Mouse (Mus musculus): Measurements from ENCODE around the gene St6gal1.
A peak's percentile ranks its signal among the peaks of the same experiment; 100 is the strongest.

St6gal1 gene

DNA sequence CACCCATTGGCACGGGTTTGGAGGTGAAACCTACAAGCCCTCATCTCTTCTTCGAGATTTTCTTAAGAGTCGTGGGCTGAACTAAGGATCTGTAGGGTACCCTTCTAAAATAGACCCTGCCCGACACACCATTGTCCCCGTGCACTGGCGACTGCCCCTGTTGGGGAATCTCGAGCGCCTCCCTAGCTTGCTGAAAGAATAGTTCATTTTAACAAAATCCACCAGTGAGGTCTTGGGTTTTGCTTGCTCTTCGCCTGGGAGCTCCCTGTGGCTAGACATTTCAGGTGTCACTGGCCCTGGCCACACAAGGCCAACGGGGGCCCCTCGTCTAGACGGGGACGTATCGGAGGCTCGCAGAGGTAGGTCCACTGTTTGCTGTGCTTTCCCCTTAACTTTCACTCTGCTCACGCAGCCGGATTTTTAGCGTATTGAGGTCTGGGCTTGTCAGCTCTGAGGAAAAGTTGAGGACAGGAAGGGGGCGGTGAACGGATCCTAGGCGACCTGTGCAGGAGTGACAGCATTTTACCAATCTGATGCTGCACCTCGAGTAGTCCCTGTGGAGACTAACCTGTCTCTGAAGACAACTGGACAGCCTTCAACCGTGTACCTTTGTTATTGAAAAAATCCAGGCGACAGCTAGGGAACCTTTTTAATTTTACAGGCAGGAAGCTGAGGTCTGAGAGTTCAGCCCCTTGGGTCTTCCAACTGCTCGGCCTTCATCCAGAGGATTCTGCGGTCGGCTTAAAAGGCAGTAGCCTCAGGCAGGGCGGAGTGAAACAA, 1.5 kb downstream of the St6gal1 start:
- H3K27me3 ChIP-seq (ENCODE audit: insufficient read depth, low read length): peaks cover 49% of the 10 kb centered on the region
- TF ChIP-seq POU5F1 (IDR thresholded peaks at IDR 0.05; ENCODE audit: borderline replicate concordance, low read length) (no peak), CTCF (conservative IDR thresholded peaks at IDR 0.05; ENCODE audit: low read length) (no peak), NANOG (IDR thresholded peaks at IDR 0.05; ENCODE audit: borderline replicate concordance, low read length) (no peak)
- peaks cover 65% of the 10 kb centered on the region for H3K4me1 ChIP-seq (replicated peaks; ENCODE audit: low read depth, low read length)
- H3K9me3 ChIP-seq (ENCODE audit: low read length): no peaks in the 10 kb centered on the region
- H3K36me3 ChIP-seq (ENCODE audit: insufficient read depth, low read length): no peaks in the 10 kb centered on the region
- H3K4me3 ChIP-seq (replicated peaks; ENCODE audit: low read length): peak overlapping the region; percentile 95

DNA sequence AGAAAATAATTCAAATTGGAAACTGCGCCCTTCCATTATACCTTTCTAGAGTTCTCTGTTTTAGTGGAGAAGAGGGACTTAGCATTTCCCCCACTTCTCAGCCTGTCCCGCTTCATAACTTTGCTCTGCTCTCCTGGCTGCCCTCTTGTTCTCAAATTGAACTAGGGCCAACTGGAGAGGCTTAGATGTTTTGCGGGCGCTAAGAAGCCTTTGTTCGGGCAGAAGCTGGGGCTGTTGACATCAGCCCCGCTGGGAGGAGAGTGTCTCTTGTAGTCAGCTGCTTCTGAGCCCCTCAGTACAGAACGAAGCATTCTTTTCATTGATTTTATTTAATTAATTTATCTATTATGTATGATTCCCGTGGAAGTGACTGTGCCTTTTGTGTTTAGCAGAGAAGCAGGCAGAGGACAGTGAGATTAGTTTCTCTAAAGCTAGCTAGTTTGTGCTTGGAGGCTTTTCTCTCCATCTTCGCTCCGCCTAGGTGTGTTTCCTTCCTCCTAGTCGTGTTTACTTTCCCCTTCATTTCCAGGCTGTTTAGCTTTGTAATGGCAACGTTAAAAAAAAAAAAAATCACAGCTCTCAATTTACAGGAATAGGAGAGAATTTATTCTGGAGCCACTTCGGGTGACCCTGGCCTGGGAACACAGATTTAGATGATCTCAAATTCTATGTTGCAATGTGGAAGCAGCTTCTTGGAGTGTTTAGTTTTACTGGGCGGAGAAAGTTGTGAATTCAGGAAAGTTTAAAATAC, 2.2 kb downstream of the St6gal1 start:
- no peaks in the 10 kb centered on the region for H3K36me3 ChIP-seq (ENCODE audit: insufficient read depth, low read length)
- H3K27me3 ChIP-seq (ENCODE audit: insufficient read depth, low read length): peaks cover 49% of the 10 kb centered on the region
- H3K4me3 ChIP-seq (replicated peaks; ENCODE audit: low read length): peak overlapping the region; percentile 95
- no peaks in the 10 kb centered on the region for H3K9me3 ChIP-seq (ENCODE audit: low read length)
- TF ChIP-seq CTCF (conservative IDR thresholded peaks at IDR 0.05; ENCODE audit: low read length): no peak
- no peak for TF ChIP-seq NANOG (IDR thresholded peaks at IDR 0.05; ENCODE audit: borderline replicate concordance, low read length)
- no peak for TF ChIP-seq POU5F1 (IDR thresholded peaks at IDR 0.05; ENCODE audit: borderline replicate concordance, low read length)
- H3K4me1 ChIP-seq (replicated peaks; ENCODE audit: low read depth, low read length): peaks cover 71% of the 10 kb centered on the region

DNA sequence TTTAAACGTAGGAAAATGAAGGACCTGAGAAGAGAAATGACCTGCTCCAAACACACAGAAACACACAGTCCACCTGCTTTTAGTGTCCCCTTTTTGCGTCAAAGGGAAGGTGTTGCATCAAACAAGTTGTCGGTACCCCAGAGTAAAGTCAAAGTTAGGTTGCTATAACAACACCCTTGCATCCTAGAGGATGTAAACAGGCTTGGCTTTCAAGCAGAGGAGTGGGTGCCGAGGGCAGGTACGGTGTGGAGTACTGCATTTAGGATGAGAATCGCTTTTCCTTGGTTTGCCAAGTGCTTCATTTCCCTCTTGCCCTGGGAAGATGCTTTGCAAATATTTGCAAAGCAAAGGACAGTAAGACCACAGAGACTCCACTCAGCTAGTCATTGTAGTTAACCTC, 3.3 kb downstream of the St6gal1 start:
- Histone ChIP-seq H3K27me3 (ENCODE audit: insufficient read depth, low read length) (peaks cover 46% of the 10 kb centered on the region), H3K4me1 (replicated peaks; ENCODE audit: low read depth, low read length) (peaks cover 75% of the 10 kb centered on the region), H3K9me3 (ENCODE audit: low read length) (no peaks in the 10 kb centered on the region), H3K4me3 (replicated peaks; ENCODE audit: low read length) (no peak overlapping the region), H3K36me3 (ENCODE audit: insufficient read depth, low read length) (no peaks in the 10 kb centered on the region)
- TF ChIP-seq CTCF (conservative IDR thresholded peaks at IDR 0.05; ENCODE audit: low read length): no peak
- TF ChIP-seq NANOG (IDR thresholded peaks at IDR 0.05; ENCODE audit: borderline replicate concordance, low read length): no peak
- TF ChIP-seq POU5F1 (IDR thresholded peaks at IDR 0.05; ENCODE audit: borderline replicate concordance, low read length): no peak

DNA sequence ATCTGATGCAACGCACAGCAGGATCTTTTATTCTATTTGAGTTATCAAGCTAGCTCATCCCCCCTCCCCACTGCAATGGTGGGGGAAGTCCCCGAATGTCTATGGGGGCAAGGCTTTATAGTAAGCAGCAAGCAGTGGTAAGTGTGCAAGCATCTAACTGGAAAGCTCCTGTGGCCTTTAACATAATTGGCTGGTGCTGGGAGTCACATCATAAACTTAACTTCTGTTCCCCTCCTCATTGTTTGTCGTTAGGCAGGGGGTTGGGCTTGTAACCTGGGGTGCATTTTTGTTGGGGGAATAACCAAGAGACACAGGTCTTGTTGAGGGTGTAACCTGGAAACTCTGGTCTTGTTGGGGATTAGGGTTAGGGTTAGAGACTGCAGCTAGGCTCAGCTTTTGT, 3.9 kb downstream of the St6gal1 start:
- peaks cover 78% of the 10 kb centered on the region for H3K4me1 ChIP-seq (replicated peaks; ENCODE audit: low read depth, low read length)
- no peak overlapping the region for H3K4me3 ChIP-seq (replicated peaks; ENCODE audit: low read length)
- no peak for TF ChIP-seq NANOG (IDR thresholded peaks at IDR 0.05; ENCODE audit: borderline replicate concordance, low read length)
- no peak for TF ChIP-seq CTCF (conservative IDR thresholded peaks at IDR 0.05; ENCODE audit: low read length)
- TF ChIP-seq POU5F1 (IDR thresholded peaks at IDR 0.05; ENCODE audit: borderline replicate concordance, low read length): no peak
- no peaks in the 10 kb centered on the region for H3K36me3 ChIP-seq (ENCODE audit: insufficient read depth, low read length)
- H3K27me3 ChIP-seq (ENCODE audit: insufficient read depth, low read length): peaks cover 43% of the 10 kb centered on the region
- no peaks in the 10 kb centered on the region for H3K9me3 ChIP-seq (ENCODE audit: low read length)

DNA sequence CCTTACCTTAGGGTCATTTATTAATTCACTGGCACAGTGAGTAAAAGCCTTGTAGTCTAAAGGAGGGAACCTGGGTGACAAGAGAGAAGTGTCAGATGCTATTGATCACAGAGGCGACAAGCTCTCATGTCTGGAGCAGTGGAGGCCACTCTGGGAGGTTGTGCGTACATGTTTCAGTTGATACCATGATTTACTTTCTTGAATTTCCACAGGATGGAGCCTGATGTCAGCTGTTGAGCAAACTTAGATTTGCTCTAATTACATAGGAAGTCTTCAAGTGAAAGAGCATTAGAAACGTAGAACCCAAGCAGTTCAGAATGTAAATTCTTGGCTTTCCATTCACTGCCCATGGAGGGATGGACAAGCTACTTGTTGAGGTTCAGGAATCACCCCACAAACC, 5.4 kb downstream of the St6gal1 start:
- Histone ChIP-seq H3K9me3 (ENCODE audit: low read length) (no peaks in the 10 kb centered on the region), H3K27me3 (ENCODE audit: insufficient read depth, low read length) (peaks cover 43% of the 10 kb centered on the region), H3K4me3 (replicated peaks; ENCODE audit: low read length) (no peak overlapping the region), H3K4me1 (replicated peaks; ENCODE audit: low read depth, low read length) (peaks cover 71% of the 10 kb centered on the region), H3K36me3 (ENCODE audit: insufficient read depth, low read length) (no peaks in the 10 kb centered on the region)
- TF ChIP-seq NANOG (IDR thresholded peaks at IDR 0.05; ENCODE audit: borderline replicate concordance, low read length) (no peak), POU5F1 (IDR thresholded peaks at IDR 0.05; ENCODE audit: borderline replicate concordance, low read length) (no peak), CTCF (conservative IDR thresholded peaks at IDR 0.05; ENCODE audit: low read length) (no peak)

DNA sequence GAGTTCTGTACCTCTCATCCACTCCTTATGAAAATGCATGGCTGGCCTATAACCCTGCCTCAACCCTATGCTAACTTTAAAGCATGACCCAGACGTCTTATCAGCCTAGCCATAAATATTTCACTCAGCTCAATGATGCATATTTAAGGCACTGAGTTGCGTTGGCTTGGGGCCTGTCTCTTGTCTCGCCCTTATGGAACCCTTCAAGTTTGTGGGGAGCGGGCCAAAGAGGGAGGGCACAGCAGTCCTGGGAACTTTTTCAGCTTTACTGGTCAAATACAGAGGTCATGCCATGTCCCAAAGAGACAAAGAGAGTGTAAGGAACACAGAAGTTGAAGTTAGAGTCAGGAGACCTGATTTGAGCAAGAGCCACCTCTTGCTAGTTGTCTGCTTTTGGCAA, 6.6 kb downstream of the St6gal1 start:
- TF ChIP-seq CTCF (conservative IDR thresholded peaks at IDR 0.05; ENCODE audit: low read length): no peak
- TF ChIP-seq POU5F1 (IDR thresholded peaks at IDR 0.05; ENCODE audit: borderline replicate concordance, low read length): no peak
- TF ChIP-seq NANOG (IDR thresholded peaks at IDR 0.05; ENCODE audit: borderline replicate concordance, low read length): no peak
- H3K27me3 ChIP-seq (ENCODE audit: insufficient read depth, low read length): peaks cover 34% of the 10 kb centered on the region
- no peaks in the 10 kb centered on the region for H3K36me3 ChIP-seq (ENCODE audit: insufficient read depth, low read length)
- no peaks in the 10 kb centered on the region for H3K9me3 ChIP-seq (ENCODE audit: low read length)
- no peak overlapping the region for H3K4me3 ChIP-seq (replicated peaks; ENCODE audit: low read length)
- H3K4me1 ChIP-seq (replicated peaks; ENCODE audit: low read depth, low read length): peaks cover 68% of the 10 kb centered on the region

DNA sequence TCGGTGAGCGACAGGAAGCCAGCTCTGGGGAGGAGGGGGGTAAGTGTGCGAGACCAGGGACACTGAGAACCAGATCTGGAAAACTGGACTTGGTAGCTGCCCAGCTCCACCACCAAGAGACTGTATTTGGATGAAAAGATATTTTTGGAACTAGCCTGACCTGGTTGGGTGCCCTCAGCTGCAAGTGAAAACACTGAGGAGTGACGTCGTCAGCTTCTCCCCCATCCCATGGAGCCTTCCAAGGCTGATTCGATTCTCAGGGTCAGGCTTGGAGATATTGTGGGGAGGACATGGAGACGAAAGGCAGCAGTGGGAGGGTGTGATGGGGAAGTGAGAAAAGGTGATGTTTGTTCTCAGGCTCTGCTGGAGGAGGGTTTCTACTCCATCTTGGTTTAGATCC, 8.2 kb downstream of the St6gal1 start:
- TF ChIP-seq NANOG (IDR thresholded peaks at IDR 0.05; ENCODE audit: borderline replicate concordance, low read length) (no peak), POU5F1 (IDR thresholded peaks at IDR 0.05; ENCODE audit: borderline replicate concordance, low read length) (no peak), CTCF (conservative IDR thresholded peaks at IDR 0.05; ENCODE audit: low read length) (no peak)
- Histone ChIP-seq H3K4me1 (replicated peaks; ENCODE audit: low read depth, low read length) (peaks cover 64% of the 10 kb centered on the region), H3K9me3 (ENCODE audit: low read length) (no peaks in the 10 kb centered on the region), H3K27me3 (ENCODE audit: insufficient read depth, low read length) (peaks cover 22% of the 10 kb centered on the region), H3K4me3 (replicated peaks; ENCODE audit: low read length) (no peak overlapping the region), H3K36me3 (ENCODE audit: insufficient read depth, low read length) (no peaks in the 10 kb centered on the region)

DNA sequence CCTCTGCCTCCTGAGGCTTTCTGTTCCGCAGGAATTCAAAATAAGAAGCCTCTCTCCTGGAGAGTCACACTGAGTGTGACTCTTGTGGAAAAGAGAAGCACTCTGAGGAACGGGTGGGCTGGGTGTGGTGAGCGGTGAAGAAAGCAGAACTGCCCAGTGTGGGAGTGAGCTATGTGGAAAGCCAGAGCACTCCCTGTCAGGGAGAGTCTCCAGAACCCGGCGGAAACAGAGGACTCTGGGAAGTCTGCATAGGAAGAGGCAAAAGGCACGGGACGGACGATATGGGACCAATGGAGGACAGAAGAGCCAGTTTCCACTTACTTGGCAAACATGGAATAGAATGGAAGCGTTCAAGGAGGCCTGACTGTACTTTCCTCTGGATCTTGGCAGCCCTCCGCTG, 9.0 kb downstream of the St6gal1 start:
- TF ChIP-seq CTCF (conservative IDR thresholded peaks at IDR 0.05; ENCODE audit: low read length) (no peak), POU5F1 (IDR thresholded peaks at IDR 0.05; ENCODE audit: borderline replicate concordance, low read length) (no peak), NANOG (IDR thresholded peaks at IDR 0.05; ENCODE audit: borderline replicate concordance, low read length) (no peak)
- H3K27me3 ChIP-seq (ENCODE audit: insufficient read depth, low read length): peaks cover 15% of the 10 kb centered on the region
- no peaks in the 10 kb centered on the region for H3K9me3 ChIP-seq (ENCODE audit: low read length)
- H3K4me3 ChIP-seq (replicated peaks; ENCODE audit: low read length): peak overlapping the region; percentile 39; the same call in 1 of the 2 replicates
- H3K36me3 ChIP-seq (ENCODE audit: insufficient read depth, low read length): no peaks in the 10 kb centered on the region
- peaks cover 61% of the 10 kb centered on the region for H3K4me1 ChIP-seq (replicated peaks; ENCODE audit: low read depth, low read length)
